Mouse (Mus musculus) hindbrain, embryonic 11.5 days (tissue): ENCODE data around the gene Iah1. TPM values are rescaled to one million over a fixed set of nuclear protein-coding genes. Genes with fewer than 3 reads are reported as not detected.

ENCODE experiments used
- ATAC-seq: fragments of 200-750 bp; cut with Nextera tagmentation; 2 replicates; pipeline ENCODE4 v1.8.0; 2017; ENCODE audit warnings: mild to moderate bottlenecking, moderate TSS enrichment, moderate library complexity; ENCODE audit not compliant: low FRiP score
- DNase-seq: peaks from one replicate; pipeline ENCODE4 v3.0.0-alpha.2; 2015; ENCODE audit warnings: low spot score
- H3K27ac ChIP-seq: fragments of 300-500 bp; sonication (generic); 2 replicates; pipeline ENCODE4 v1.5.1; 2014; ENCODE audit warnings: mild to moderate bottlenecking, low read depth, low read length
- H3K27me3 ChIP-seq: fragments of 300-500 bp; sonication (generic); 2 replicates; pipeline ENCODE4 v1.6.1; 2014; ENCODE audit warnings: mild to moderate bottlenecking, low read length, moderate library complexity, mixed read lengths; ENCODE audit not compliant: control insufficient read depth, insufficient read depth
- H3K36me3 ChIP-seq: fragments of 300-500 bp; sonication (generic); 2 replicates; pipeline ENCODE4 v1.6.1; 2014; ENCODE audit warnings: mild to moderate bottlenecking, low read length, moderate library complexity, mixed read lengths; ENCODE audit not compliant: control insufficient read depth, insufficient read depth
- H3K4me1 ChIP-seq: fragments of 300-500 bp; sonication (generic); replicated peaks from 2 replicates; pipeline ENCODE4 v1.6.1; 2014; ENCODE audit warnings: low read length, mixed read lengths; ENCODE audit not compliant: control insufficient read depth, insufficient read depth
- H3K4me2 ChIP-seq: fragments of 300-500 bp; sonication (generic); replicated peaks from 2 replicates; pipeline ENCODE4 v1.6.1; 2014; ENCODE audit warnings: mild to moderate bottlenecking, low read depth, low read length
- H3K4me3 ChIP-seq: fragments of 300-500 bp; sonication (generic); 2 replicates; pipeline ENCODE4 v1.5.1; 2014; ENCODE audit warnings: low read depth, low read length
- H3K9ac ChIP-seq: fragments of 300-500 bp; sonication (generic); 2 replicates; pipeline ENCODE4 v1.6.1; 2014; ENCODE audit warnings: low read depth, low read length
- H3K9me3 ChIP-seq: fragments of 300-500 bp; sonication (generic); 2 replicates; pipeline ENCODE4 v1.6.1; 2016; ENCODE audit warnings: low read length; ENCODE audit not compliant: control insufficient read depth
- WGBS: fragments of 180-500 bp; shearing (Covaris S2); extraction: QIAGEN DNeasy Blood & Tissue Kit; methylation state at CpG from one replicate; pipeline ENCODE4 v1.1.7; 2014; 5-methylcytosine and 5-hydroxymethylcytosine counted together
- polyA plus RNA-seq: library from polyadenylated mRNA; unstranded; fragments of >200 nt; fragmentation: Nextera tagmentation; extraction: Ambion mirVana; gene quantifications from 2 replicates; pipeline ENCODE4 v1.2.1, GENCODE M21; 2014

Gene Iah1
- polyA plus RNA-seq, 1 experiment from 2014 or later = 48.2 TPM

GRCm38 (mm10) chr12:21325266-21325665, 9.1 kb downstream of the Iah1 start:
- H3K4me3 ChIP-seq = no peak overlapping the region
- H3K4me2 ChIP-seq = no peak overlapping the region
- ATAC-seq = no peak
- 91% methylated on average over 8 of the region's 8 CpGs for WGBS
- H3K27ac ChIP-seq = no peak overlapping the region
- DNase-seq = no peak
- H3K4me1 ChIP-seq = no peaks in the 10 kb centered on the region
- no peaks in the 10 kb centered on the region for H3K9me3 ChIP-seq
- H3K9ac ChIP-seq = no peak overlapping the region
- peaks cover 11% of the 10 kb centered on the region for H3K36me3 ChIP-seq
- no peaks in the 10 kb centered on the region for H3K27me3 ChIP-seq

DNA sequence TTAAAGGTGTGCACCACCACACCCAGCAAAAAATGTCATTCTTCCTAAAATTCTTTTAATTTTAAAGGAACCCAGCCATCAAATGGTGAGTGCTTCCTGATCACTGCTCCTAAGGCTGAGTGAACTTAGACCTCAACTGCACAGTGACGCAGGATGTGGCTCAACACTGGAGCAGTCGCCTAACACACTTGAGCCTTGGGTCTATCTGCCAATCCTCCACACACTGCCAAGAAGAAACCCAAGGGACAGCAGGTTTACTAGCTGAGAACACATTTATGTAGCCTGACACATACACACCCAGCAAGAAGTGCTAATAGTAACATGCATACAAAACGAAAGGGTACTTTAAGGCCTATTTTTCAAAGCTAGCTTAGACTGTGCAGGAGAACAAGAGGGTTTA, 10.1 kb downstream of the Iah1 start:
- no peaks in the 10 kb centered on the region for H3K27me3 ChIP-seq
- no peaks in the 10 kb centered on the region for H3K4me1 ChIP-seq
- ATAC-seq (no peak), DNase-seq (no peak)
- H3K36me3 ChIP-seq = peaks cover 11% of the 10 kb centered on the region
- no peak overlapping the region for H3K27ac ChIP-seq
- no peak overlapping the region for H3K9ac ChIP-seq
- H3K4me3 ChIP-seq = no peak overlapping the region
- WGBS = 96% methylated on average over 3 of the region's 3 CpGs
- H3K4me2 ChIP-seq = no peak overlapping the region
- H3K9me3 ChIP-seq = no peaks in the 10 kb centered on the region

DNA sequence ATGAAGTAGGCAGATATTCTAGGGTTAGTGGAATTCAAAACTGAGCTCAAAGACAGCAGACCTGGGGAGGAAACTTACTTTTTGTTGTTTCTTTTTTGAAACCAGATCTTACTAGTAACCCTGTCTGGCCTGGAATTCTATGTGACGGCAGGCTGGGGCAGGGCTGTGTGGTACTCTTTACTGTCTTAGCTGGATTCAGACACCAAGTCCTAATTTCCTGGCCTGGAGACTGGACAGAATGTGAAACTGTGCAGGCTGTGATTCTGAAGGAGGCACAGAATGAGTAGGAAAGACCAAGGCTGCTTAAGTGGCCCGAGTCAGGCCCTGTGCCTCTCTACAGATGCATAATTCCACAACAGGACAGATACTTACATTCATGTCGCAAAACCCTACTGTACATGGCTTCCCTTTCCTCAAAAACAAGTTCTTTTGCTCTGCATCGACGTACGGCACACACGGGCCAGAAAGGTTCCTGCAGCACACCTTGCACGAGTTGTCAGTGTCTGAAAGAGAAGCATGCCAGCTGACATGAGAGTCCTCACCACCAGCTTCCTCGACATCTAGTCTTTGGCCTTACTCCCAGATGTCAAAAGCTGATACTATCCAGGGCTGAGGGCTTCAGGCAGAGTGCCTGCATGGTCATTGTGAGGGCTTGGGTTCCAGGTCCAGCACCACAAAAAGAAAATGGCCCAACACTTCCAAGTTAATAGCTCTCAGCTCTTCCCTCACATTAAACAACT, 13.6 kb downstream of the Iah1 start:
- no peak overlapping the region for H3K27ac ChIP-seq
- no peak overlapping the region for H3K9ac ChIP-seq
- H3K4me1 ChIP-seq = no peaks in the 10 kb centered on the region
- no peaks in the 10 kb centered on the region for H3K27me3 ChIP-seq
- peaks cover 17% of the 10 kb centered on the region for H3K36me3 ChIP-seq
- no peak overlapping the region for H3K4me2 ChIP-seq
- WGBS = 95% methylated on average over 9 of the region's 9 CpGs
- H3K9me3 ChIP-seq = no peaks in the 10 kb centered on the region
- DNase-seq (no peak), ATAC-seq (no peak)
- H3K4me3 ChIP-seq = no peak overlapping the region

- peaks cover 16% of the 10 kb centered on the region for H3K36me3 ChIP-seq
Measured at GRCm38 (mm10) chr12:21330961-21331576, 14.9 kb downstream of the Iah1 start.

GRCm38 (mm10) chr12:21331711-21332110, 15.5 kb downstream of the Iah1 start:
- Histone ChIP-seq H3K4me1 (no peaks in the 10 kb centered on the region), H3K27ac (no peak overlapping the region), H3K4me2 (no peak overlapping the region), H3K9me3 (no peaks in the 10 kb centered on the region), H3K27me3 (no peaks in the 10 kb centered on the region), H3K36me3 (peaks cover 16% of the 10 kb centered on the region), H3K9ac (no peak overlapping the region), H3K4me3 (no peak overlapping the region)
- no peak for ATAC-seq
- 73% methylated on average over 6 of the region's 6 CpGs for WGBS
- DNase-seq = no peak

More at GRCm38 (mm10) chr12:21330961-21331576, 14.9 kb downstream of the Iah1 start:
- Histone ChIP-seq H3K27ac (no peak overlapping the region), H3K4me2 (no peak overlapping the region), H3K9me3 (no peaks in the 10 kb centered on the region), H3K4me3 (no peak overlapping the region), H3K9ac (no peak overlapping the region), H3K4me1 (no peaks in the 10 kb centered on the region), H3K27me3 (no peaks in the 10 kb centered on the region)
- ATAC-seq (no peak), DNase-seq (no peak)
- 93% methylated on average over 10 of the region's 10 CpGs for WGBS

DNA sequence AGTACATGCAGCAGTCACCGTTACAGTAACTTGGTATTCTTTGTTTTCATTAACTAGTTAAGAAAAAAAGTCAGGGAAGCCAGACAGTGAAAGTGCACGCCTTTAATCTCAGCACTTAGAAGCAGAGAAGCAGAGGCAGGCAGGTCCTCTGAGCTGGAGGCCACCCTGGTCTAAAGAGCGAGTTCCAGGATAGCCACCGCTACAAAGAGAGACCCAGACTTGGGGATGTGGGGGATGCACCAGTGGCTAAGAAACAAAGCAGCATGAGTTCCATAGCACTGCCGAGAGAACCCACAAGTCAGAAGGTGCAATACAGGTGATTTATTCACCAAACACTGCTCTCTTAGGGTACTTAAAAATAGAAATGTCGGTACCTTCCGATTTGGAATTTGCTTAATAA, 16.8 kb downstream of the Iah1 start:
- no peak overlapping the region for H3K4me2 ChIP-seq
- ATAC-seq (no peak), DNase-seq (no peak)
- H3K9me3 ChIP-seq = no peaks in the 10 kb centered on the region
- H3K27ac ChIP-seq = no peak overlapping the region
- H3K27me3 ChIP-seq = no peaks in the 10 kb centered on the region
- peaks cover 16% of the 10 kb centered on the region for H3K36me3 ChIP-seq
- H3K4me1 ChIP-seq = no peaks in the 10 kb centered on the region
- no peak overlapping the region for H3K4me3 ChIP-seq
- 93% methylated on average over 7 of the region's 7 CpGs for WGBS
- H3K9ac ChIP-seq = no peak overlapping the region

- no peak overlapping the region for H3K27ac ChIP-seq
- no peak overlapping the region for H3K4me2 ChIP-seq
- H3K9me3 ChIP-seq = no peaks in the 10 kb centered on the region
- H3K36me3 ChIP-seq = peaks cover 16% of the 10 kb centered on the region
- WGBS = 96% methylated on average over 5 of the region's 5 CpGs
- no peak overlapping the region for H3K9ac ChIP-seq
- no peaks in the 10 kb centered on the region for H3K4me1 ChIP-seq
- no peak for DNase-seq
- no peaks in the 10 kb centered on the region for H3K27me3 ChIP-seq
- H3K4me3 ChIP-seq = no peak overlapping the region
- ATAC-seq = no peak
Measured at GRCm38 (mm10) chr12:21333766-21334165, 17.6 kb downstream of the Iah1 start.

DNA sequence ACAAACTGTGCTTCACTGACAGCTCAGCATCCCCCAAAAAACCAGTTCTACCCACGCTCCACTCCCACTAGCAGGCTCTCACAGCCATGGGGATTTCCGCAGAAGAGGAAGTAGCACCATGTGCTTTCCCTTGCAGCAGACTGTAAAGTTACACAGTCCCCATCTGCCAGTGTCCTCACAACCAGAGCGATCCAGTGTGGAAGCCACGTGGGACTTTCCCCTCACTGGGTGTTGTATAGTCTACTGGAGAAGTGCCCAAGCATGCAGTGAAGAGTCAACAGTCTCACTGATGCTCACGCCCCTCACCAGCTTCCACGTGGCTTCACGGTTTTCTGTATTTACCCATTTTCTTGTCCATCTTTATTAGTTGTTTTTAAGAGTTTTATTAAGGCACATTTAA, 19.7 kb downstream of the Iah1 start:
- 95% methylated on average over 7 of the region's 7 CpGs for WGBS
- Histone ChIP-seq H3K9me3 (no peaks in the 10 kb centered on the region), H3K27me3 (no peaks in the 10 kb centered on the region), H3K36me3 (peaks cover 12% of the 10 kb centered on the region), H3K4me1 (no peaks in the 10 kb centered on the region), H3K4me3 (no peak overlapping the region), H3K9ac (no peak overlapping the region), H3K4me2 (no peak overlapping the region), H3K27ac (no peak overlapping the region)
- ATAC-seq (no peak), DNase-seq (no peak)

GRCm38 (mm10) chr12:21337171-21337570, 21.0 kb downstream of the Iah1 start:
- Histone ChIP-seq H3K27ac (no peak overlapping the region), H3K9me3 (no peaks in the 10 kb centered on the region), H3K4me1 (no peaks in the 10 kb centered on the region), H3K4me3 (no peak overlapping the region), H3K27me3 (no peaks in the 10 kb centered on the region), H3K9ac (no peak overlapping the region), H3K4me2 (no peak overlapping the region), H3K36me3 (peaks cover 9% of the 10 kb centered on the region)
- DNase-seq (no peak), ATAC-seq (no peak)
- 96% methylated on average over 5 of the region's 5 CpGs for WGBS
